Mouse (Mus musculus): Measurements from ENCODE around the gene Gng12.
"Not testable (repeated sequence)": the region's sequence is repeated elsewhere in the genome, so short reads cannot be mapped to it uniquely, and the experiment has no call there.

Gng12 gene

DNA sequence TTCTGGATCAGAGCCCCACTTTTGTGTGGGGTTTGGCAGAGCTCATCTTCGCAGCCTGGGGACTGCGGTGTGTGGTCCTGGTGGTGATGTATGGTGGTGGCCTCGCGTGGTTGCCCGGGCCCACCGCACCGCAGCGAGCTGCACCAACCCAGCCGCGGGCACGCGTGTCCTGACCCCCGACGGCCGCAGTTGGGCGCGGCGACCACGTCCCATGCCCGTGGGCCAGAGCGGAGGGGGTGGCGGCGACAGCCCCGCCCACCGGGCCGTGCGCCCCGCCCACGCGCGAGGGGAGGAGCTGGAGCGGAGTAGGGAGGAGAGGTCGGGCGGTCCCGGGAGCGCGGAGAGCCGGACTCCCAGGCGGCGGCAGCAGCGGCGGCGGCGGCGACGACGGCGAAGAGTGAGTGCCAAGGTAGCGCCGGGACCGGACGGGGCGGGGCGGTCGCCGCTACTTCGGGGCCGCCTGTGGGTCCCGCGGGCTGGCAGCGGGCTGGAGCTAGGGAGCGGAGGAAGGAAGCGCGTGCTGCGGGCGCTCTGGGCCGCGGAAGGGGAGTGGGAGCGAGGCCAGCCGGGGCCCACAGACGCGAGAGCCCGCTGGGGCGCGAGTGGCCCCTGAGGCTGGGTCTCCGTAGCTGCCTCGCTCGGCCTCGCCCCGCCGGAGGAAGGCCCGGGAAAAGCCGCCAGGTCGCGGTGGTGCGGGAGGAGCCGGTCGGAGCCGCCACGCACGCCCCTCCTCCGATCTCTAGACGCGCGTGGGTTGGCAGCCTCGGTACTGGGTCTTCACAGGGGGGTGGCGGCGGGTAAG is at the start of gene Gng12:
Gene Gng12, plus strand, starts transcription at position 279 of the 802 bp plus-strand sequence.
- peak; percentile 83 to 86 for DNase-seq

DNA sequence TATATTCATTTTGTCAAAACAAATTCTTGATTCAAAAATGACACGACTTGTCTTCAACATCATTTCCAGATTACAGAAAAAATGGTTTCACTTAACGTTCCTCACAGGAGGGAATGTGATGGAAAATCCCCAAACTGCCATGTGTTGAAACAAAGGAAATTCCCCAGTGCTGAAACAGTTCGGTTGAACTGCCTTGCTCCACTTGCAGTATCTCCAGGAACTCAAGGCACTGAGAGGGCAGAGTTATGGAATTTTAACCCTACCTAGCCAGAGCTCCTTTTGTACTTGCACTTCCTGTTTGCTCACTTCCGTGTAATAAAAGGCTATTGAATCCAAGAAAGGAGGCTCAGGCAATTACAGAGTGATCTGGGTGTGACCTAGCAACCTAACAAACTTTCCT is 47.3 kb upstream of the Gng12 start:
- no peak for DNase-seq

DNA sequence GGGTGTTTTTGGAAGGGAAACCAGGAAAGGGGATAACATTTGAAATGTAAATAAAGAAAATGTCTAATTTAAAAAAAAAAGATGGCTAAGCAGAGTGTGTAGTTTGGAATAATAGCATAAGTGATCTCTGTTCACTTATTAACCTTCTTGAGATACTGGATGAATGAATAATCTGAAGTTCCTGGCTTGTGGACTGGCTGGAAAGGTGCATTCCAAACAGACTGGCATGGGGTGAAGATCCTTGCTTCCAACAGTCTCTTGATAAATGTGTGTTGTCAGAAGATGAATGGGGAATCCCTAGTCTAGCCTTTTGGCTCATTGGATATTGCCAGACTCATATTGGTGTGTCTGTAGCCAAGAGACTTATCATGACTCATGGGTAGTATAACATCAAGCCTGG is 40.0 kb upstream of the Gng12 start:
- no peak for DNase-seq

DNA sequence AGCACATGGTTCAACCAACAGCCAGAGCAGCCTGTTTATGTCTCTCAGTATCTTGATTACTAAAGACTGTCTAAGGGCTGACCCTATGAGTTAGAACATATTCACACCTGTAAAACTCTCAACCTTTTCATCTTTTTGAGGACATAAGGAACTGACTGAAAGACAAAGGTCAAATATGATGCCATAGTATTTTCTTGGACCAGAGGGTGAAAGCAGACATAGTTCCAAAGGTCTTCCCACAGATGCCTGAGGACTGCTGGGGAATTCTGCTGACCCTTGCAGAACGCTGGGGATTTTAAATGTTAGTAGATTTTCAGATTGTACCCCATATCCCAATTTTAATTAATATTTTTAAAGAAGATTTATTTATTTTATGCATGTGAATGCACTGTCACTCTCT is 37.8 kb upstream of the Gng12 start:
- DNase-seq = no peak

DNA sequence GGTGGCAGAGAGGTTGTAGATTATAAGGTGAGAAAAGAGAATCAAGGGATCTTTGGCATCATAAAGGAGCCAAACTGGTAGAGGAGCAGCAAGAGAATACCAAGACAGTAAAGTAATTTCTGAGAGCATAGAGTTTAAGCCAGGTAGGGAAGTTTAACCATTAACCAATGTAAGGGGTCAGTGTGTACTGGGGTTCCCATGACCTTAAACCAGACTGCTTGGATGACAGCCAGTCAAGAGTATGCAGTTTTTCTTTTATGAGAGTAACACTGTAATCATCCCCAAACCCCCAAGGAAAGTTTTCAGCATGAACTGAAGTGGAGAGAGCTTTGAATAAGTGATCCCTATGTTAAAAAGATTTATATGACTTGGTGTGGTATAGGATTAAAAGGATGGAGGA is 36.8 kb upstream of the Gng12 start:
- DNase-seq = no peak

DNA sequence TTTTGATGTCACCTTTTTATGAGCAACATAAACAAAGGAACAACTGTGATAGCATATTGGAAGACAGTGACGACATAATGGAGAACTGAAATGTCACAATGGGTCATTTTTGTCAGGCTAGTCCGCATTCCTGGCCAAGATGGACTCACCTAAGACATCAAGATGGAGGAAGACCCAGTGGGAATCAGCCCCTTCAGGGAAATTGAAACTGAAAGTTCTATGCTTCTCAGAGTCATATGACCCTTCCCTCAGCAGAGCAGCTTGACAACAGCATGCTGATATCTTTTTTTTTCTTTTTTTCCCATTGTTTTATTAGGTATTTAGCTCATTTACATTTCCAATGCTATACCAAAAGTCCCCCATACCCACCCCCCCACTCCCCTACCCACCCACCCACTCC is 31.7 kb upstream of the Gng12 start:
- no peak for DNase-seq

DNA sequence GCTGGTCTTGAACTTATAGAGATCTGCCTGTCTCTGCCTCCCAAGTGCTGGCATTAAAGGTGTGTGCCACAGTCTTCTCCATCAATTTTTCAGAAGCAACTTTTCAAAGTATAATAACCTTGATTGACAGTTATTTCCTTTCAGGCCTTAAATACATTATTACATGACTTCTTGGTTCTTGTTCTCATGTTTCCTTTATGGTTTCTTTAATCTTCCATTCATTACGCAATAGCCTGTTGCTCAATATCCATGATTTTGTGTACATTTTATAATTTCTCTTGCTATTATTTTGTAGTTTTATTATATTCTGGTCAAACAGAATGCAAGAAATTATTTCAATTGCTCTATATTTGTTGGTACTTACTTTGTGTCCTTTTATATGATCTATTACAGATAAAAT is 29.9 kb upstream of the Gng12 start:
- DNase-seq = no peak

DNA sequence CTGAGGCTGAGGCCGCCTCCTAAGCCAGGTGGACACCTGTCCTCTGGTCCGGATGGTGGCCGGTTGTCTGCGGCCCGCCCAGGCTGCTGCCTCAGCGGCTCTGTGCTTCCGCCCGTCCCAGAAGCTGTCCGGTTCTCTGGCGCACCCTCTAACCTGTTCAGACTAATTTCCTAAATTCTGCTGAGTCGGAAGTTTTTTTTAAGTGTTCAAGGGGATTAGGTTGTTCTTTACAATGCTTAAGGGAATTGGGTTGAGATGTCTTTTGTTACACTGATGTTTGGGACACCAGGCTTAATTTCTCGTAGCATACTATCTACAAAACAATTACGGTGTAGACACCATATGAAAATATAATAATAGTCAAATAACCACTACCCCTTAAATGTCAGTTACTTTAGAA is 19.1 kb upstream of the Gng12 start:
- DNase-seq = not testable (repeated sequence)

DNA sequence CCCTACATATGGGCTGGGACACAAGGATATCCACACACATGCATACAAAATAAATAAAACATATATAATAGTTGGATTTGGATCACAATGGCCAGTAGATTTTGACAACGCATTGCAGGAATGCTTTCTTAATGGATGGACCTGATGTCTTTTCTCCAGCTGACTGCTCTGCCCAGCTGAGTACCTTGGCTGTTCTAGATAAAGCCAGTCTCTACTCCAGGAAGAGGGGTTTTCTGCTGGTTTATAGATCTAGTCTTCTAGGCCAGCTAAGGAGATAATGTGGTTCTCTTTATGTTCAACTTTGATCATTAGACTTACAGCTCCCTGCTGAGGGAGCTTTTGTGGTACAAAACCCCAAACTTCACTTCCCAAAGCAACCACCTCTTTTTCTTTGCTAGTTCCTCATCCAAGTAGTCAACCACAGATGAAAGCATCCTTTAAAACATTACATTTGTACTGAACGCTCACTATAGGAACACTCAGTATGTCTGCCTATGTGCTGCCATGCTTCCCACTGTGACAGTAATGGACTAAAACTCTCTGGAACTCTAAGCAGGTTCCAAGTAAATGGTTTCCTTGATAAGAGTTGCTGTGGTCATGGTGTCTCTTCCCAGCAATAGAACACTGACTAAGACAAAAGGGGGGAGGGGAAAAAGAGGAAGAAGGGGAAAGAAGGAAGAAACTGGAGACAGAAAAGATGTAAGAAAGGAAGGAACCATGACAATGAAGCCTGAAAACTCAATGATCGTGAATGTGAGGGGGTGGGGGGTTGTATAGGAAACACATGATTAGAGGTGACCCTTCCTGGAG is 5.6 kb upstream of the Gng12 start:
- no peak for DNase-seq

DNA sequence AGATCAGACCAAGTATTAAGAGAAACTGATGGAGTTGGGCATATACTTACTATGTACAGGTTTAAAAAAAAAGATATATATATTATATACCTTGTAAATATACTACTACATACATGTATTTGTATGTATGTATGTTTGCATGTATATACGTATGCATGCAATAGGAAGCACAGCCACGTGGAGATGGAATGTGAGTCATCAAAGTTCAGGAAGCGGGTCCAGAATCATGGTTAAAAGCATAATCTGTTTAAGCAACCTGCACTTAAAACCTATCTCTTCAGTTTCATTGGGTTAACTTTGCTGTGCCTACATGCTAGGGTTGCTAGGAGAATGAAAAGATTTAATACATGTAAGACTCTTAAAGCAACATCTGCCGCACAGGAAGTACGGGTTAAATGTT is 2.2 kb upstream of the Gng12 start:
- no peak for DNase-seq

DNA sequence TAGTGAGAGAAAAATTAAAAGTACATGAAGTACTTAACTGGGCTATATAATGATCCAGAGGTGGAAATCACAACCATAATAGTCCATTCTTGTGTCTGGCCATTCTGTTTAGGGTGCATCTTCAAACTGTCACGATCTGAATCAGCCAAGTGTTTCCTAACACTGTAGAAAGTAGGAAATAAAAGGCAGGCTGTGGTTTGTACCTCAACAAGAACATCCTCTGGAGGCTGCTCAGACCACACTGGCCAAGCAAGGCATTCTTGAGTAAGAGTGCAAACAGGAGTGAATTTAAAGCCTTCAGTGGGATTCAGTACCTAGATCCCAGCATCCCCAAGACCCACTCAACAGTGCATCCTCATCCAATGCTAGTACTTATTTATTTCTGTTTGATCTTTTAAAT is 1.2 kb upstream of the Gng12 start:
- DNase-seq = peak in 1 of 2 experiments; percentile 10

DNA sequence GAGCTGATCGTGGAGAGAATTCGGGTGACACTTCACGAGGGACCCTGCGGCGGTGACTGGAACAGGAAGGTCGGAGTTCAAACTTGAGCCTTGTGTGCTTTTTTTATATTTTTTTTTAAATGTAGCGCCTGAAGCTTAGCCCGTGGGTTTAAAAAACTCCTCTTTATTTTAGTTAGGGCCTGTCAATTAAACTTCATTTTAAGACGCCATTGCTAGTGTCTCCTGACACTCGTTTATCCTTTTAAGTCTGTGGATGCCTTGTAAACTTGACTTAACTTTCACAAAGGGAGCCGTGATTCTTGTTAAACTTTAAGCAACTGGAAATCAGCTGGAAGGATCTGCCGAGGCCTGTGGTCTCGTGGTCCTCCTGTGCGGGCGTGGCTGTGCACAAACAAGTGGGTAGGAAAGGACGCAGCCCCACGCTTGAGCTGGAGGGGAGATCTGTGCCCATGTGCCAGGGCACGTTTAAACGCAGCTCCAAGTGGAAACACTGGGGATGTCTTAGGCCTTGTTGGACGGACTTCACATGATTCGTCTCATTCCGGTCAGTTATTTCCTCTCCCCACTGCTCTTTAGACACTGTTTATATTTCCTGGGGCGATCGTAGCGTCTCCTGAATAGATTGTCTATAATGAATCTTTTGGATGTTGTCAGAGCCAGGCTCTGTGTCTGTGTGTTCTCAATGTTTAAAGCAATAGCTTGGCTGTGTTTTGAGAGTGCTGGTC is 886 bp downstream of the Gng12 start:
- DNase-seq = peak; percentile 37 to 40

DNA sequence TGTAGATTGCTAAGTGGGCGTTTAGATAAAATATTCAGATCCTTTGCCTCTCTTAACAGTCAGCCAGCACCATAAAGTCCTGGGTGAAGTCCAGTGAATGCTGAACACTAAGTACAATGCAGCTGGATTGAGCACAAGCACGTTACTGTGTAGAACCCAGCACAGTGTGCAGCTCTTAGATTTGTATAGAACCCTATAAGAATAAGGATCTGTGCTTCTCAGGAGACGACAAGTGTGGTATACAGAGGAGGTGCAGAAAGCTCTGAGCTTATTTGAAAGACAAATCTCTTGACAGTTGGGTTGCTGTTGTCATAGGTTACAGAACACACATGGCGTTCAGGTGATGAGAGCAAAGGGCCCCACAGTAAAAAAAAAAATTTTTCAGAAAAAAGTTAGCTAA is 1.8 kb downstream of the Gng12 start:
- DNase-seq = no peak

DNA sequence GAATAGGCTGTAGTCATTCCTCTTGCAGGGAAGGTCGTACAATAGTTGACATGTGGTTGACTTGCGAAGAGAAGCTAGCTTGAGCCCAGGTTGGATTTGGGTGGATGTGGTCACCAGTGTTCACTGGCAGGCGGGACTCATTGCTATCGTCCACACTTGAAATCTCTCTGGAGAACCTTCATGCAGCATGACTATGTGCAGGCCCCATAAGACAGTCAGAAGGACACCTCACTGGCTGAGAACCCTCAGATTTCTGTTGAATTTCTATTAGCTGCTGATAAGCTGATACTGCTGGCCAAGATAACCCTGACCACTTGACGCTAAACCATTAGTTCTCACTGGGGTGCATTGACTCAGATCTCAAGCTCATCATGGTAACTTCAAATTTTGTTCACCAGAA is 5.7 kb downstream of the Gng12 start:
- no peak for DNase-seq

DNA sequence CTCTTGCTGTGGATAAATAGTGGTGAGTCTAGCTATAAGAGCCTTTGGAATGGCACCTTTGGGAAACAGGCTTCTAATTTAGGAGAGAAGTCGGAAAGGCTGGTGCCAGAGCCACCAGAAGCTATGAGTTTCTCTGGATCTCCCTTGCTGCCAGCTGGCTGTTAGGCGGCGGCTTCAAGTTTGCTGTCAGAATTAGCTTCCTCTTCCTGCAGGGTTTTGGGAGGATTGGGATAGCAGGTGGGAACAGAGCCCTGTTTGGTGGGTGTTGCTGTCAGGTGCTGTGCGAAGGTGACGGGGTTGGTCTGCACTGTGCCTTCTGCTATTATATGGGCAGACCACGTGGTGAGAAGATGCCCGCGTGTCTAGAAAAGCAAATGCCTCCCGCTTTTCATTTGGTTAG is 7.0 kb downstream of the Gng12 start:
- DNase-seq = no peak

DNA sequence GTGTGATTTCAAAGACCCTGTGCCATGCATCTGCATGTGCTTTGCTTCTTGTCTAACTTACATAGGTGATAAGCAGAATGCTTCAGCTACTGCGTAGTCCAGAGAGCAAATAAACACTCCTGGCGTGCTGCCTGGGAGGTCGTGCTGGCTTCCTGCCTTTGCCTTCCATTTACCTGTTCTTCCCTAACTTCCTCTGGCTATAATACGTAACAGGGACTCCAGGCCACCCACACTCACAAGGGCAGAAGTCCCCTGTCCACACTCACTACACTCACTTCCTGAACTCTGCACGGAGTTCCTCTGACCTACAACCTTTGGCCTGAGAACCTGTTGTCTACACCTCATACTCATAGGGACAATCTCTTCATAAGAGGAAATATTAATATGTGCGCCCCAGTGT is 7.5 kb downstream of the Gng12 start:
- no peak for DNase-seq

DNA sequence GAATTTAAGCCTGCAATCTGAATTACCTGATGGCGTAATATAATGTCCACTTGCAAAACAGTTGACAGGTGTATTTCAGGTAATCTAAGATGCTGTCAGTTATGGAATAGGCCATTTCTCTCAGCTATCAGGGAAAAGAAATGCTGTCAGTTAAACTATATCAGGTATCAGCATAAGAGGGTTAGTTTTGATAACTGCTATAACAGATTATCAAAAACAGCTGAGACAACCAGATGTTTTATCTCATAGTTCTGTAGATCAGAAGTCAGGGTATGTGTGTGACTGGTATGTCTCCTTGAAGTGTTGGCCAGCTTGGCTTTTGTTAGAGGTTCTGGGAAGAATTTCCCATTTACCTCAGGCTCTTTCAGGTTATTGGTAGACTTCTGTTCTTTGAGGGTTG is 10.0 kb downstream of the Gng12 start:
- DNase-seq = no peak

DNA sequence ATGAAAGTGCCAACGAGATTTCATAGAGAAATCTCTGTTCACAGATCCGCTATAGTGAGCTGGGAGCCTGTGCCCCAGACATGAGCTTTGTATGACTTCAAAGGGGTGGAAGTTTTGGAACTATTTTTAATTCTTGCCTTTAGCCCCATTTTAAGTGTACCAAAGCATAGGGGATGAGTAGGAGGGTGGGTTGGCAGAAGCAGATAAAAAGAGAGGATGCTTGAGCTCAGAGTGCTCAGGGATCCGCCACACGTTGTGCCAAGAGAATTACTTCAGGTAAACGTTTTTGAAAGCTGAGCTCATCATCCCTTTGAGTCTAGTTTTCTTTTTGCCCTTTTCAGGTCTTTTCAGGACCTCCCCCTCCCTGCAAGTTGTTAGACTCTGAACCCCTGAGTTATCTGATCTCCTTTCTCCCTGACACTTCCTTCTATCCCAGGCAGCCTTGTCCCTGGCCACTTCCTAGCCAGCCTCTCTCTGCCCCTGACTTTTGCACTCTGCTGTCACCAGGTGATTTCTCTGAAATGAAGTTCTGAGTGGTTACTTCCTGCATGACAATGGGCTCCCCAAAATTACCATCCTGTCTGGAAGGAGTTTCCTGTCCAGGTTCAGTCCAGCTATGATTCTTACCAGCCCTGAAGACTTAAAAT is 12.3 kb downstream of the Gng12 start:
- DNase-seq = no peak

DNA sequence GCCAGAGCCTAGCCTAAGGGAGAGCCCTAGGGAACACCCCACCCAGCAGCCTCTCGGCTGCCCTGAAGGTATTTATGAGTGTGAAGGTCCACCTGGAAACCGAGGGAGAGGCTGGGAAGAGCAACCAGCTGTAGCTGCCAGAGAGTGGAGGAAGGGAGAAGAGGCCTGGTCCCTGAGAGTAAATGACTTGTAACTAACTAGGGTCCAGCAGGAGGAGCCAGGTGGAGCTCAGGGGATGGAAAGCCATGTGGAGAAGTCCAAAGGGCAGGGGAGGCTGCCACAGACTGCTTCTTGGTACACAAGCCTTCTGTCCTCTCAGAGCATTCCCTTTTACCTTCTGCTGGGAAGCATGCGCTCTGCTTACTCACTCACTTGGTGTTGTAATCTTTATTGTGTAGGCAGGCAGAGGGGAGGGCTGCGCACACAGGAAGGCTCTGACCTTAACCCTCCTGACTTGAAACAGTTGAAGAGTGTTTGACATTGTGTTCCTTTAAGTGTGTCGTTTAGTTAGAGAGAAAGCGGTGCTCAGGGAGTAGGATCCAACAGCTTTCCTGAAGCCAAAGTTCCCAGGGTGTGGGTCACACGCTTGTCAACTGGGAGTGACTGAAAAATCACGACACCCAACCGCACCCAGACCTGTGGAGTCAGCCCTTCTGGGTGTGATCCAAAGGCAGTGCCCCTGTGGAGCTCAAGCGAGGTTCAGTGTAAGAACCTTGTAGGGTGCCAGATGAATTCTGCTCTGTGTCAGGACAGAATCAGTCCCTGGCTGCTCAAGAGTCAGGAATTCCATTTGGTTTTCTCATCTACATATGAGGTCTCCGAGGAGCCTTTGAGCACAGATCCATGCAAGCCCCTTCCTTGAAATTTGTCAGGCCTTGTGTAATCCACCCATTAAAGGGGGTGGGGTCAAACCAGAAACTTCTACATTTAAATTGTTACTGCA is 14.6 kb downstream of the Gng12 start:
- DNase-seq = no peak

DNA sequence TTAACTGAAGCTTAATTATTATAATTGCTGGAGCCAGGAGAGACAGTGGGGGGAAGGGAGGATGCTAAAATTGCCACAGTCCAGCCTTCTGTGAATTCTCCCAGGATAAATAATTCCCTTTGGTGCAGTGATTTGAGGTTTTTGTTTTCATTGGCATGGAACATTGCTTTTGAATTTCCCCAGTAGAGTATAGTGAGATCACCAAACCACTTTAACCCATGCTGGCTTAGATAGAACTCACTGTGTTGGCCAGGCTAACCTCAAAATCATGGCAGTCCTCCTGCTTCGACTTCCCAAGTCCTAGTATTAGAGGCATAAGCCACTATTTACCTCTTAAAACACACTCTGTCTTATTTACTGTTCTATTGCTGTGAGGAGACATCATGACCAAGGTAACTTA is 17.2 kb downstream of the Gng12 start:
- DNase-seq = no peak

DNA sequence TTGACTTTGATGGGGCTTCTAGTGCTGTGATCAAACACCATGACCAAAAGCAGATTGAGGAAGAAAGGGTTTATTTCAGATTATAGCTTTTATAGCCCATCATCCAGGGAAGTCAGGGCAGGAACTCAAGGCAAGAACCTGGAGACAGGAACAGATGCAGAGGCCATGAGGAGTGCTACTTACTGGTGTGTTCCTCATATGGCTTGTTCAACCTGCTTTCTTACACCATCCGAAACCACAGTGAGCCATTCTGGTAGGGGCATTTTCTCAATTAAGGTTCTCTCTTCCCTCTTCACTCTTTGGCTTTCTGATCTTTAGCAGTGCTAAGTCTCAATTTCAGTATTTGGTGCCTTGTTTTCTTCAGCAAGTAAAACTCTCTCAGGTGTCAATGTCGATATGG is 19.4 kb downstream of the Gng12 start:
- no peak for DNase-seq

DNA sequence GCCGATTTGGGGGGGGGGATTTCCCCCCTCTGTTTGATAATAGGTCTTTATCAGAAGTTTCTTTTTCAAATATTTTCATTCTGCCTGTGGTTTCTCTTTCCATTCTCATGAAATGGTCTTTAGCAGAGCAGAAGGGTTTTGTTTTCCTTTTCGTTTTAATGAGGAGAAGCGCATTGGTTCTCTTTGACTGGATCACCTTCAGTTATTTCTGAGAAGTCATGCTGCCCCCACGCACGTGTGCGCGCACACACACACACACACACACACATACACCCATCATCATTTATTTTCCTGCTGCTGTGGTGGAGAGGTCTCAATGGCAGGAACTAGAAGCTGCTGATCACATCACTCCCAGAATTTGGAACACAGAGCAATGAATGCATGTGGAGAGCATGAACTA is 20.8 kb downstream of the Gng12 start:
- no peak for DNase-seq

All from B cell, adult 2 months (primary cell).